12 mouse cellular contexts compared by ENCODE assay signal in the genomic region with DNA sequence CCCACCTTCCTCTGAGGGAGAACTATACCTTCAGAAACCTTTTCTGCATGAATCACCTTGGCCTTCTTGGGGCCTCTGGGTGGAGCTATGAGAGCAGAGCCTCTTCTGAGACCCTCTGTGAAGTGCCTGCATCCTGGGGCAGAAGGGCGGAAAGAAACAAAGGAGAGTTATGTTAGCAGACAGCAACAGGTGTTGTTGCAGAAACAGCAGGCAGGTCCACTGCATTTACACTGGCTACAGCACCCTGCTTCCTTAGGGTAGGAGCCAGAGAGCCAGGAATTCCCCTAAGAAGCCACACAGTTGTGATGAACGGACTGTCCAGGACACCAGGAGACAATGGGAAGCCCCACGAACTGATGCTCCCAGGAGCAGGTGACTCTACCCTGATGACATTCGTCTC. TPM values are rescaled to one million over a fixed set of nuclear protein-coding genes. Genes with fewer than 3 reads are reported as not detected.
DNase-seq lines count a peak whose midpoint lies in the region; ATAC-seq and TF ChIP-seq lines count a peak whose summit lies in the region.
"Had no signal": no experiment of that assay in that cellular context is flagged by ENCODE, and none has a peak within 500 bp of the region (broad histone marks: within the 10 kb centered on the region; RNA-seq: fewer than 3 reads in every experiment).

No protein-coding gene starts in this region.

- H3K9me3 ChIP-seq in intestine, embryonic 14.5 days (ENCODE audit: control insufficient read depth, low read length), result no peaks in the 10 kb centered on the region
- no peaks in the 10 kb centered on the region for H3K9me3 ChIP-seq in intestine, postnatal 0 days (ENCODE audit: control insufficient read depth)
- no peaks in the 10 kb centered on the region for H3K9me3 ChIP-seq in embryonic facial prominence, embryonic 10.5 days
- H3K9me3 ChIP-seq in forebrain, postnatal 0 days (ENCODE audit: low read length), result no peaks in the 10 kb centered on the region
- no peaks in the 10 kb centered on the region for H3K9me3 ChIP-seq in midbrain, postnatal 0 days (ENCODE audit: low read length)
- H3K9me3 ChIP-seq: heart, embryonic 10.5 days had no signal

- H3K4me1 ChIP-seq in intestine, embryonic 14.5 days (replicated peaks; ENCODE audit: control insufficient read depth, insufficient read depth, low read length), result peaks cover 27% of the 10 kb centered on the region
- H3K4me1 ChIP-seq in intestine, postnatal 0 days (replicated peaks; ENCODE audit: control insufficient read depth, insufficient read depth, low read length), result peaks cover 11% of the 10 kb centered on the region; the same call in 1 of the 2 replicates
- H3K4me1 ChIP-seq in embryonic facial prominence, embryonic 10.5 days, result peaks cover 43% of the 10 kb centered on the region
- H3K4me1 ChIP-seq in forebrain, postnatal 0 days (ENCODE audit: insufficient read depth), result peaks cover 20% of the 10 kb centered on the region
- peaks cover 18% of the 10 kb centered on the region; the same call in 1 of the 2 replicates for H3K4me1 ChIP-seq in midbrain, postnatal 0 days (ENCODE audit: insufficient read depth, low read length)

- H3K27me3 ChIP-seq in intestine, embryonic 14.5 days (replicated peaks; ENCODE audit: control insufficient read depth, insufficient read depth, low read length), result peaks cover 23% of the 10 kb centered on the region
- peaks cover 44% of the 10 kb centered on the region for H3K27me3 ChIP-seq in intestine, postnatal 0 days (replicated peaks; ENCODE audit: control insufficient read depth, insufficient read depth, low read length)
- H3K27me3 ChIP-seq in embryonic facial prominence, embryonic 10.5 days (replicated peaks; ENCODE audit: low read depth, poor library complexity, severe bottlenecking), result peaks cover 75% of the 10 kb centered on the region
- no peaks in the 10 kb centered on the region for H3K27me3 ChIP-seq in forebrain, postnatal 0 days (ENCODE audit: insufficient read depth, low read length)
- no peaks in the 10 kb centered on the region for H3K27me3 ChIP-seq in midbrain, postnatal 0 days (ENCODE audit: insufficient read depth, low read length)
- H3K27me3 ChIP-seq: Patski had no signal

- TF ChIP-seq CTCF in intestine, postnatal 0 days (IDR thresholded peaks at IDR 0.05; ENCODE audit: low read depth), result no peak
- TF ChIP-seq CTCF in forebrain, postnatal 0 days (IDR thresholded peaks at IDR 0.05; ENCODE audit: low read depth), result no peak
- no peak for TF ChIP-seq CTCF in midbrain, postnatal 0 days (IDR thresholded peaks at IDR 0.05)

- H3K36me3 ChIP-seq in intestine, embryonic 14.5 days (ENCODE audit: control insufficient read depth, insufficient read depth, low read length), result no peaks in the 10 kb centered on the region
- no peaks in the 10 kb centered on the region for H3K36me3 ChIP-seq in intestine, postnatal 0 days (ENCODE audit: control insufficient read depth, insufficient read depth)
- H3K36me3 ChIP-seq in embryonic facial prominence, embryonic 10.5 days (replicated peaks), result no peaks in the 10 kb centered on the region
- peaks cover 6% of the 10 kb centered on the region; the same call in 1 of the 2 replicates for H3K36me3 ChIP-seq in forebrain, postnatal 0 days (ENCODE audit: insufficient read depth)
- H3K36me3 ChIP-seq in midbrain, postnatal 0 days (ENCODE audit: insufficient read depth, low read length), result peaks cover 7% of the 10 kb centered on the region; the same call in 1 of the 2 replicates
- H3K36me3 ChIP-seq: heart, embryonic 10.5 days had no signal

- H3K9ac ChIP-seq in intestine, embryonic 14.5 days (ENCODE audit: low read length), result no peak overlapping the region
- no peak overlapping the region for H3K9ac ChIP-seq in intestine, postnatal 0 days (ENCODE audit: low read depth, low read length)
- no peak overlapping the region; the same call in 1 of the 2 replicates for H3K9ac ChIP-seq in forebrain, postnatal 0 days
- H3K9ac ChIP-seq in midbrain, postnatal 0 days (replicated peaks; ENCODE audit: low read length, poor library complexity, severe bottlenecking), result no peak overlapping the region

- ATAC-seq in intestine, embryonic 14.5 days (replicated peaks; ENCODE audit: low FRiP score, low TSS enrichment, low read depth), result no peak
- ATAC-seq in intestine, postnatal 0 days, result no peak
- no peak for ATAC-seq in forebrain, postnatal 0 days
- no peak for ATAC-seq in midbrain, postnatal 0 days (ENCODE audit: low FRiP score)
- ATAC-seq in megakaryocyte-erythroid progenitor cell, adult 5-6 weeks (replicated peaks; ENCODE audit: low FRiP score, low TSS enrichment, poor library complexity, severe bottlenecking), result no peak
- ATAC-seq in granulocyte monocyte progenitor cell, adult 5-6 weeks (replicated peaks; ENCODE audit: poor library complexity, severe bottlenecking), result no peak
- ATAC-seq: Patski had no signal

- no peak overlapping the region for H3K4me3 ChIP-seq in intestine, embryonic 14.5 days (ENCODE audit: low read depth, low read length)
- H3K4me3 ChIP-seq in intestine, postnatal 0 days (ENCODE audit: low read depth, low read length), result no peak overlapping the region
- peak overlapping the region; percentile 68; the same call in 1 of the 2 replicates for H3K4me3 ChIP-seq in embryonic facial prominence, embryonic 10.5 days
- no peak overlapping the region for H3K4me3 ChIP-seq in forebrain, postnatal 0 days (ENCODE audit: low read depth, low read length)
- peak overlapping the region; percentile 83; the same call in 1 of the 2 replicates for H3K4me3 ChIP-seq in midbrain, postnatal 0 days (ENCODE audit: low read depth, low read length)

- 73% methylated on average over 4 of the region's 4 CpGs for WGBS in intestine, embryonic 14.5 days
- 81% methylated on average over 4 of the region's 4 CpGs for WGBS in intestine, postnatal 0 days
- 65% methylated on average over 4 of the region's 4 CpGs for WGBS in embryonic facial prominence, embryonic 10.5 days
- 59% methylated on average over 4 of the region's 4 CpGs for WGBS in forebrain, postnatal 0 days
- 66% methylated on average over 4 of the region's 4 CpGs for WGBS in midbrain, postnatal 0 days

- H3K27ac ChIP-seq in intestine, embryonic 14.5 days (ENCODE audit: low read depth), result no peak overlapping the region
- H3K27ac ChIP-seq in intestine, postnatal 0 days (ENCODE audit: low read depth, low read length), result no peak overlapping the region
- H3K27ac ChIP-seq in embryonic facial prominence, embryonic 10.5 days (replicated peaks), result no peak overlapping the region
- H3K27ac ChIP-seq in forebrain, postnatal 0 days (ENCODE audit: low read depth, low read length), result peak overlapping the region; percentile 99
- H3K27ac ChIP-seq in midbrain, postnatal 0 days (ENCODE audit: low read depth, low read length), result peak overlapping the region; percentile 97

- no peak for DNase-seq in intestine, embryonic 14.5 days (ENCODE audit: low spot score)
- DNase-seq in embryonic facial prominence, embryonic 10.5 days (ENCODE audit: low spot score), result no peak
- no peak for DNase-seq in forebrain, postnatal 0 days
- no peak for DNase-seq in midbrain, postnatal 0 days (ENCODE audit: low spot score)
- no peak for DNase-seq in cerebellum, adult 9-10 months
- DNase-seq: cerebellum, adult 8-10 months; kidney, postnatal 36 days had no signal

- H3K4me2 ChIP-seq in intestine, embryonic 14.5 days (ENCODE audit: low read length), result peak overlapping the region; percentile 63; the same call in 1 of the 2 replicates
- no peak overlapping the region for H3K4me2 ChIP-seq in intestine, postnatal 0 days (replicated peaks; ENCODE audit: low read depth)
- H3K4me2 ChIP-seq in forebrain, postnatal 0 days (ENCODE audit: low read depth), result peak overlapping the region; percentile 79
- peak overlapping the region; percentile 90 for H3K4me2 ChIP-seq in midbrain, postnatal 0 days (ENCODE audit: low read depth, low read length, poor library complexity, severe bottlenecking)

RNA-seq across cellular contexts. Expression of gene Fam20c, which starts 1.0 kb away (rescaled TPM):
- polyA plus RNA-seq in intestine, embryonic 14.5 days (2014; fragmentation: Nextera tagmentation; extraction: Ambion mirVana), result 10.4 and 11.8 TPM in 2 replicates
- 2.5 and 3.3 TPM in 2 replicates for polyA plus RNA-seq in intestine, postnatal 0 days (2015; fragmentation: Nextera tagmentation; extraction: Ambion mirVana)
- 4.4 and 4.6 TPM in 2 replicates for polyA plus RNA-seq in embryonic facial prominence, embryonic 10.5 days (2016; fragmentation: Nextera tagmentation; extraction: Ambion mirVana)
- total RNA-seq in forebrain, postnatal 0 days (2014; rRNA removed), result 69.5 and 81.7 TPM in 2 replicates
- polyA plus RNA-seq in forebrain, postnatal 0 days (2015; fragmentation: Nextera tagmentation; extraction: Ambion mirVana), result 47.9 and 50.0 TPM in 2 replicates
- total RNA-seq in midbrain, postnatal 0 days (2014; rRNA removed), result 85.7 and 106 TPM in 2 replicates
- polyA plus RNA-seq in midbrain, postnatal 0 days (2015; fragmentation: Nextera tagmentation; extraction: Ambion mirVana), result 51.6 and 52.7 TPM in 2 replicates
- total RNA-seq in megakaryocyte-erythroid progenitor cell, adult 5-6 weeks (2014; fragmentation: Nextera tagmentation), result not detected in 2 replicates
- total RNA-seq in megakaryocyte-erythroid progenitor cell, adult 5-6 weeks (2017), result 0.38 TPM in 1 of 2 replicates, not detected in the other
- 1.5 and 6.0 TPM in 2 replicates for total RNA-seq in granulocyte monocyte progenitor cell, adult 5-6 weeks (2014; fragmentation: Nextera tagmentation)
- total RNA-seq in granulocyte monocyte progenitor cell, adult 5-6 weeks (2017), result 1.4 and 4.7 TPM in 2 replicates

Comparison
In these comparisons a context has a peak if more than half of its experiments do, and no peak if none do; other contexts are left out.
1. H3K27ac ChIP-seq: peak in forebrain, postnatal 0 days (single experiment) and midbrain, postnatal 0 days (single experiment); none in intestine, embryonic 14.5 days (single experiment), intestine, postnatal 0 days (single experiment) and embryonic facial prominence, embryonic 10.5 days (single experiment).
2. H3K4me3 ChIP-seq: peak in embryonic facial prominence, embryonic 10.5 days (single experiment) and midbrain, postnatal 0 days (single experiment); none in intestine, embryonic 14.5 days (single experiment), intestine, postnatal 0 days (single experiment) and forebrain, postnatal 0 days (single experiment).